Mouse (Mus musculus) heart, postnatal 10 days (tissue): ENCODE data around the gene Tmem129. TPM values are rescaled to one million over a fixed set of nuclear protein-coding genes. Genes with fewer than 3 reads are reported as not detected.

ENCODE experiments used
- total RNA-seq, 2 experiments: library from RNA; stranded (reverse); gene quantifications; 2 replicates each; pipeline ENCODE4 v1.2.3; 2021

Gene Tmem129
- total RNA-seq, 2 experiments from 2014 or later = 16.5 to 20.8 TPM

Other genes starting within 250 kb of the Tmem129 start
- gene Nkx1-1, start 224.4 kb downstream of the Tmem129 start, total RNA-seq = not detected
- gene Fam53a, start 28.8 kb downstream of the Tmem129 start, total RNA-seq = 10 to 100 TPM; 33.5 to 34.1 TPM
- gene Gm9903, start 28.5 kb downstream of the Tmem129 start, total RNA-seq = 1 to 10 TPM; 1.2 TPM
- gene Slbp, start 5.8 kb downstream of the Tmem129 start, total RNA-seq = 10 to 100 TPM; 27.6 to 29.5 TPM
- 10 to 100 TPM; 16.8 to 20.7 TPM for gene Tacc3, start 288 bp downstream of the Tmem129 start, total RNA-seq
- 10 to 100 TPM in 1 of 2 experiments, 1 to 10 TPM in 1; 8.0 to 14.3 TPM for gene Fgfr3, start 63.3 kb upstream of the Tmem129 start, total RNA-seq
- 100 to 1,000 TPM; 118 to 135 TPM for gene Letm1, start 124.4 kb upstream of the Tmem129 start, total RNA-seq
- gene Nsd2, start 162.3 kb upstream of the Tmem129 start, total RNA-seq = 10 to 100 TPM; 54.4 to 66.9 TPM